Mouse (Mus musculus) layer of hippocampus, adult 11-12 months (tissue): ENCODE measurements around the gene Igsf21.

Experiments
- DNase-seq: peaks from one replicate; pipeline ENCODE4 v3.0.0; 2022; ENCODE audit warnings: low spot score

The Igsf21 gene

GRCm38 (mm10) chr4:140237305-140237741, 9.3 kb downstream of the Igsf21 start:
- no peak for DNase-seq

GRCm38 (mm10) chr4:140235361-140236153, 11.0 kb downstream of the Igsf21 start:
- no peak for DNase-seq

GRCm38 (mm10) chr4:140234412-140235205, 12.0 kb downstream of the Igsf21 start:
- DNase-seq = no peak

GRCm38 (mm10) chr4:140227837-140228236, 18.7 kb downstream of the Igsf21 start:
- DNase-seq = no peak

GRCm38 (mm10) chr4:140225204-140225603, 21.4 kb downstream of the Igsf21 start:
- DNase-seq = no peak

- no peak for DNase-seq
Observed at GRCm38 (mm10) chr4:140224451-140224850, 22.1 kb downstream of the Igsf21 start.

GRCm38 (mm10) chr4:140223067-140223466, 23.5 kb downstream of the Igsf21 start:
- no peak for DNase-seq

- no peak for DNase-seq
Observed at GRCm38 (mm10) chr4:140220326-140221093, 26.1 kb downstream of the Igsf21 start.

- DNase-seq = no peak
Observed at GRCm38 (mm10) chr4:140218853-140219852, 27.4 kb downstream of the Igsf21 start.

- DNase-seq = no peak
Observed at GRCm38 (mm10) chr4:140218384-140218783, 28.2 kb downstream of the Igsf21 start.

GRCm38 (mm10) chr4:140217934-140218333, 28.6 kb downstream of the Igsf21 start:
- no peak for DNase-seq

- DNase-seq = no peak
Observed at GRCm38 (mm10) chr4:140216096-140216495, 30.5 kb downstream of the Igsf21 start.

- no peak for DNase-seq
Observed at GRCm38 (mm10) chr4:140215205-140215604, 31.4 kb downstream of the Igsf21 start.

GRCm38 (mm10) chr4:140214406-140214805, 32.2 kb downstream of the Igsf21 start:
- DNase-seq = no peak

GRCm38 (mm10) chr4:140210129-140210890, 36.3 kb downstream of the Igsf21 start:
- no peak for DNase-seq

- DNase-seq = peak; percentile 67
Observed at GRCm38 (mm10) chr4:140205811-140206231, 40.8 kb downstream of the Igsf21 start.

- DNase-seq = no peak
Observed at GRCm38 (mm10) chr4:140204775-140205174, 41.8 kb downstream of the Igsf21 start.

- DNase-seq = no peak
Observed at GRCm38 (mm10) chr4:140203696-140204272, 42.8 kb downstream of the Igsf21 start.

- DNase-seq = no peak
Observed at GRCm38 (mm10) chr4:140202196-140202595, 44.4 kb downstream of the Igsf21 start.

- no peak for DNase-seq
Observed at GRCm38 (mm10) chr4:140200296-140200695, 46.3 kb downstream of the Igsf21 start.
